Mouse (Mus musculus) liver, adult 2 months (tissue): ENCODE data around the gene Enkd1.

Source experiments
- CTCF ChIP-seq: fragments of 200-500 bp; IDR thresholded peaks from 2 replicates; pipeline ENCODE4 v1.5.1; 2011; ENCODE audit warnings: low read depth, low read length, control low read depth
- POLR2A ChIP-seq: fragments of 200-500 bp; IDR thresholded peaks from 2 replicates; pipeline ENCODE4 v1.6.1; 2011; ENCODE audit warnings: low read length, control low read depth; ENCODE audit not compliant: insufficient read depth; ENCODE audit errors: extremely low read depth

GRCm38 (mm10) chr8:105715042-105715441, 7.0 kb upstream of the Enkd1 start:
- TF ChIP-seq CTCF (no peak), POLR2A (no peak)
